ENCODE assay signal across 19 mouse cellular contexts in genomic region chr10:106763785-106764184, GRCm38 (mm10).
"Had no signal": no experiment of that assay in that cellular context is flagged by ENCODE, and none has a peak within 500 bp of the region (broad histone marks: within the 10 kb centered on the region; RNA-seq: fewer than 3 reads in every experiment).

No protein-coding gene starts in this region.

- H3K9me3 ChIP-seq: liver, embryonic 12.5 days; midbrain, embryonic 10.5 days; midbrain, embryonic 13.5 days; midbrain, embryonic 15.5 days; neural tube, embryonic 13.5 days; neural tube, embryonic 15.5 days; stomach, embryonic 15.5 days had no signal

- H3K36me3 ChIP-seq: liver, embryonic 12.5 days; midbrain, embryonic 10.5 days; midbrain, embryonic 13.5 days; midbrain, embryonic 15.5 days; neural tube, embryonic 13.5 days; neural tube, embryonic 15.5 days; stomach, embryonic 15.5 days had no signal

- DNase-seq: lung, adult 2 months; lung, postnatal 10 days; lung, postnatal 4 days; retina, postnatal 1 day; right cerebral cortex, adult 18-20 months; right cerebral cortex, postnatal 25 days; right cerebral cortex, postnatal 4 days; spleen, adult 18-20 months; thymus, postnatal 14 days; thymus, postnatal 36 days had no signal

- H3K27ac ChIP-seq: liver, embryonic 12.5 days; liver, embryonic 14.5 days; midbrain, embryonic 10.5 days; midbrain, embryonic 13.5 days; midbrain, embryonic 15.5 days; neural tube, embryonic 13.5 days; neural tube, embryonic 15.5 days; stomach, embryonic 15.5 days; stomach, postnatal 0 days had no signal

- H3K9ac ChIP-seq: liver, embryonic 12.5 days; liver, embryonic 14.5 days; midbrain, embryonic 13.5 days; midbrain, embryonic 15.5 days; neural tube, embryonic 13.5 days; neural tube, embryonic 15.5 days; stomach, embryonic 15.5 days had no signal

- H3K27me3 ChIP-seq: liver, embryonic 12.5 days; midbrain, embryonic 13.5 days; midbrain, embryonic 15.5 days; neural tube, embryonic 13.5 days; neural tube, embryonic 15.5 days; stomach, embryonic 15.5 days had no signal

- ATAC-seq: liver, embryonic 12.5 days; midbrain, embryonic 13.5 days; midbrain, embryonic 15.5 days had no signal

- H3K4me1 ChIP-seq: liver, embryonic 12.5 days; midbrain, embryonic 10.5 days; midbrain, embryonic 13.5 days; midbrain, embryonic 15.5 days; neural tube, embryonic 13.5 days; neural tube, embryonic 15.5 days; stomach, embryonic 15.5 days had no signal

- H3K4me3 ChIP-seq: liver, embryonic 12.5 days; midbrain, embryonic 10.5 days; midbrain, embryonic 13.5 days; midbrain, embryonic 15.5 days; neural tube, embryonic 13.5 days; neural tube, embryonic 15.5 days; stomach, embryonic 15.5 days had no signal

- H3K4me2 ChIP-seq: liver, embryonic 12.5 days; midbrain, embryonic 13.5 days; midbrain, embryonic 15.5 days; neural tube, embryonic 13.5 days; neural tube, embryonic 15.5 days; stomach, embryonic 15.5 days had no signal
